24 mouse cellular contexts compared by ENCODE assay signal in the genomic region with DNA sequence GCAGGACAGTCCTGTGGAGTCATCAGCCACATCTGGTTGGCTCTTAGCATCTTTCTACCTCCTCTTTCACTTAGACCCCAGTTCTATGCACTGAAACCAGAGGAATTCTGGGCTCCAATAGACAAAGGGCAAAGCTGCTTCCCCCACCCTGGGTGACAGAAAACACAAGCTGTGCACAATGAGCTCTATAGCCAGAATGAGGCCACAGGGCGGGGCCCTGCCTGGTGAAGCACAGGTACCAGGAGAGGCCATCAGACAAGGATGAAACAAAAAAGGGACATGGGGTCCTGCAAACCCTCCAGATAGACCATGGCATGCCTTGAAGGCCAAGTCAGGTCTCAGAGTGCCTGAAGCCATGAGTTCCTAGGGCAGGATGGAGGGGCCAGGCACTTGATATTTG. TPM values are rescaled to one million over a fixed set of nuclear protein-coding genes. Genes with fewer than 3 reads are reported as not detected.
DNase-seq lines count a peak whose midpoint lies in the region; ATAC-seq lines count a peak whose summit lies in the region.
"Had no signal": no experiment of that assay in that cellular context is flagged by ENCODE, and none has a peak within 500 bp of the region (broad histone marks: within the 10 kb centered on the region; RNA-seq: fewer than 3 reads in every experiment).

No protein-coding gene starts in this region.

- no peak overlapping the region for H3K4me3 ChIP-seq in limb, embryonic 11.5 days (ENCODE audit: low read depth, low read length)
- H3K4me3 ChIP-seq in limb, embryonic 10.5 days = no peak overlapping the region
- H3K4me3 ChIP-seq: hindbrain, embryonic 12.5 days; limb, embryonic 13.5 days had no signal

- ATAC-seq in limb, embryonic 11.5 days (ENCODE audit: insufficient number of reproducible peaks, low FRiP score, low TSS enrichment, low read depth) = no peak
- ATAC-seq: forebrain, embryonic 14.5 days had no signal

- DNase-seq in cerebellum, adult 11-12 months = peak; percentile 77
- no peak for DNase-seq in cerebellum, postnatal 4 days (ENCODE audit: low spot score in 2 of 2)
- DNase-seq in limb, embryonic 11.5 days (ENCODE audit: low spot score) = no peak
- DNase-seq in limb, embryonic 10.5 days (ENCODE audit: low spot score) = no peak
- DNase-seq in cerebellum, adult 18-20 months = peak; percentile 66 to 70
- DNase-seq in cerebellum, postnatal 36 days = peak; percentile 58 to 60
- DNase-seq in gastrocnemius, postnatal 4 days (ENCODE audit: low spot score in 2 of 2) = no peak
- DNase-seq: adrenal gland, postnatal 10 days; kidney, adult 11 months; lung, embryonic 14.5 days; midbrain, embryonic 14.5 days; thymus, adult 2 months; thymus, postnatal 4 days had no signal

- no peaks in the 10 kb centered on the region for H3K36me3 ChIP-seq in limb, embryonic 11.5 days (ENCODE audit: control insufficient read depth, insufficient read depth, low read length)
- H3K36me3 ChIP-seq in limb, embryonic 10.5 days = no peaks in the 10 kb centered on the region
- H3K36me3 ChIP-seq: hindbrain, embryonic 12.5 days; limb, embryonic 13.5 days had no signal

- H3K27me3 ChIP-seq in limb, embryonic 11.5 days (ENCODE audit: control insufficient read depth, insufficient read depth, low read length) = no peaks in the 10 kb centered on the region
- no peaks in the 10 kb centered on the region for H3K27me3 ChIP-seq in limb, embryonic 10.5 days (ENCODE audit: low read depth, poor library complexity, severe bottlenecking)
- H3K27me3 ChIP-seq: limb, embryonic 13.5 days had no signal

- H3K9ac ChIP-seq in limb, embryonic 11.5 days (ENCODE audit: low read length) = peak overlapping the region; percentile 4; the same call in 1 of the 2 replicates
- H3K9ac ChIP-seq: hindbrain, embryonic 12.5 days; limb, embryonic 13.5 days; liver, embryonic 14.5 days; lung, embryonic 14.5 days had no signal

- no peaks in the 10 kb centered on the region; the same call in 1 of the 2 replicates for H3K4me1 ChIP-seq in limb, embryonic 11.5 days (ENCODE audit: control insufficient read depth, insufficient read depth, low read length)
- H3K4me1 ChIP-seq in limb, embryonic 10.5 days = peaks cover 36% of the 10 kb centered on the region

- no peak overlapping the region for H3K4me2 ChIP-seq in limb, embryonic 11.5 days (ENCODE audit: low read depth, severe bottlenecking)
- H3K4me2 ChIP-seq: heart, embryonic 11.5 days; hindbrain, embryonic 12.5 days; limb, embryonic 13.5 days; lung, embryonic 14.5 days had no signal

- no peaks in the 10 kb centered on the region for H3K9me3 ChIP-seq in limb, embryonic 11.5 days (ENCODE audit: control insufficient read depth, low read length)
- no peaks in the 10 kb centered on the region for H3K9me3 ChIP-seq in limb, embryonic 10.5 days (replicated peaks)
- H3K9me3 ChIP-seq: hindbrain, embryonic 12.5 days; limb, embryonic 13.5 days had no signal

- H3K27ac ChIP-seq in limb, embryonic 11.5 days (replicated peaks; ENCODE audit: low read depth, low read length) = no peak overlapping the region
- H3K27ac ChIP-seq in limb, embryonic 10.5 days = no peak overlapping the region
- H3K27ac ChIP-seq: hindbrain, embryonic 12.5 days; kidney, postnatal 0 days; limb, embryonic 13.5 days; liver, embryonic 14.5 days had no signal

- WGBS in limb, embryonic 11.5 days = 97% methylated on average over 1 of the region's 1 CpGs
- 91% methylated on average over 1 of the region's 1 CpGs for WGBS in limb, embryonic 10.5 days

RNA-seq across cellular contexts. Expression of a gene that starts 30.1 kb away (rescaled TPM):
- polyA plus RNA-seq in limb, embryonic 11.5 days (2014; fragmentation: Nextera tagmentation; extraction: Ambion mirVana) = 5.3 and 5.4 TPM in 2 replicates
- polyA plus RNA-seq in limb, embryonic 10.5 days (2016; fragmentation: Nextera tagmentation; extraction: Ambion mirVana) = 4.2 and 6.3 TPM in 2 replicates
- total RNA-seq in gastrocnemius, postnatal 4 days (2021) = 1 to 10 TPM; 5.7 to 7.9 TPM

RNA-seq across cellular contexts. Expression of a gene that starts 49.6 kb away (rescaled TPM):
- polyA plus RNA-seq in limb, embryonic 11.5 days (2014; fragmentation: Nextera tagmentation; extraction: Ambion mirVana) = 0.95 and 0.96 TPM in 2 replicates
- polyA plus RNA-seq in limb, embryonic 10.5 days (2016; fragmentation: Nextera tagmentation; extraction: Ambion mirVana) = 0.25 and 0.61 TPM in 2 replicates
- under 1 TPM in 1 of 2 experiments, not detected in 1; 0.44 TPM for total RNA-seq in gastrocnemius, postnatal 4 days (2021)
- total RNA-seq: gastrocnemius, adult 8-10 months; granulocyte monocyte progenitor cell, adult 5-6 weeks; heart, postnatal 25 days; megakaryocyte, adult 5-6 weeks had no signal
- polyA plus RNA-seq: liver, embryonic 14.5 days; lung, embryonic 14.5 days; small intestine, adult 2 months; thymus, adult 2 months had no signal

RNA-seq across cellular contexts. Expression of a gene that starts 51.4 kb away (rescaled TPM):
- 70.4 and 72.9 TPM in 2 replicates for polyA plus RNA-seq in limb, embryonic 11.5 days (2014; fragmentation: Nextera tagmentation; extraction: Ambion mirVana)
- 70.3 and 75.9 TPM in 2 replicates for polyA plus RNA-seq in limb, embryonic 10.5 days (2016; fragmentation: Nextera tagmentation; extraction: Ambion mirVana)
- total RNA-seq in gastrocnemius, postnatal 4 days (2021) = 10 to 100 TPM; 35.6 to 39.2 TPM

Comparison
In these comparisons a context has a peak if more than half of its experiments do, and no peak if none do; other contexts are left out.
1. DNase-seq: peak in cerebellum, adult 11-12 months (single experiment), cerebellum, adult 18-20 months (2 of 2) and cerebellum, postnatal 36 days (2 of 2); none in cerebellum, postnatal 4 days (0 of 2), limb, embryonic 11.5 days (single experiment), limb, embryonic 10.5 days (single experiment) and gastrocnemius, postnatal 4 days (0 of 2).